Mouse (Mus musculus) G1E-ER4 (cell line): ENCODE measurements around the gene Slc30a1. TPM values are rescaled to one million over a fixed set of nuclear protein-coding genes. Genes with fewer than 3 reads are reported as not detected.

Experiments
- GATA1 ChIP-seq: IDR thresholded peaks from one replicate; pipeline ENCODE4 v1.8.0; 2012; ENCODE audit warnings: low read length, inconsistent platforms
- polyA plus RNA-seq: library from polyadenylated mRNA; stranded (reverse); fragments of >175 nt; gene quantifications from 2 replicates; pipeline ENCODE4 v1.2.3, GENCODE M21; 2012

Slc30a1 gene
- polyA plus RNA-seq, 1 experiment: 17.8 TPM

DNA sequence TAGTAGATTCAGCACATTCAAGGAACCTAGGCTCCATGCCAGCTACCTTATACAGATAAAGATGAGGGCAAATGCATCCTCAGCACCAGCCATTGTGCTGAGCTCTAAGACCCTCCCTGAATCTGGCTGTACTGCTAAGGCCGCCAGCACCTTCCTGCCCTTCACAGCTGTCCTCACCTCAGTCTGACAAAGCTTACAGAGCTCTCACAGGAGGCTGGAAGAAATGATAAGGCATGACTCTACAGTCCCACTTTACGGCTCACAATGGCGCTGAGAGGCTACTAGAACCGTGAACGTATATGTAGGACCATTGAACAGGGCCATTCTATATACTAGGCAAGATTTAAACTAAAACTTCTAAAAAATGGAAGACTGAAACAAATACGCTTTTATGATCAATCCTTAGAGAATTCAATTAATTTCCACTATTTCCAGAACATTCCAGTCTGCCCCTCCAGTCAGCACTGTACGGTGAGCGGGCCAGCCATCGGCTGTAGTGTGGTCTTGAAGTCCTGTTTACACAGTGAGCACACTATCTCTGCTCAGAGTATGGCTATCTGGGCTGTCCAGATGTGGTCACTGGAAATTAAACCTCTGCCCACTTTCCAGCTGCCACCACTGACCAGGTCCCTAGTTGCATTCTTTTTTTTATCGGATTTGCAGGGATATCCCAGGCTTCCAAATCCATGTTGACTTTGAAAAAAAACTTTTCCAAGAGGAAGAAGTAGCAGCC, 23.9 kb upstream of the Slc30a1 start:
- no peak for TF ChIP-seq GATA1

- no peak for TF ChIP-seq GATA1
These were observed 22.9 kb upstream of the Slc30a1 start for GRCm38 (mm10) chr1:191883654-191884053.

GRCm38 (mm10) chr1:191891912-191892311, 14.7 kb upstream of the Slc30a1 start:
- no peak for TF ChIP-seq GATA1

GRCm38 (mm10) chr1:191894386-191894785, 12.2 kb upstream of the Slc30a1 start:
- TF ChIP-seq GATA1: no peak

GRCm38 (mm10) chr1:191894857-191895256, 11.7 kb upstream of the Slc30a1 start:
- TF ChIP-seq GATA1: no peak

DNA sequence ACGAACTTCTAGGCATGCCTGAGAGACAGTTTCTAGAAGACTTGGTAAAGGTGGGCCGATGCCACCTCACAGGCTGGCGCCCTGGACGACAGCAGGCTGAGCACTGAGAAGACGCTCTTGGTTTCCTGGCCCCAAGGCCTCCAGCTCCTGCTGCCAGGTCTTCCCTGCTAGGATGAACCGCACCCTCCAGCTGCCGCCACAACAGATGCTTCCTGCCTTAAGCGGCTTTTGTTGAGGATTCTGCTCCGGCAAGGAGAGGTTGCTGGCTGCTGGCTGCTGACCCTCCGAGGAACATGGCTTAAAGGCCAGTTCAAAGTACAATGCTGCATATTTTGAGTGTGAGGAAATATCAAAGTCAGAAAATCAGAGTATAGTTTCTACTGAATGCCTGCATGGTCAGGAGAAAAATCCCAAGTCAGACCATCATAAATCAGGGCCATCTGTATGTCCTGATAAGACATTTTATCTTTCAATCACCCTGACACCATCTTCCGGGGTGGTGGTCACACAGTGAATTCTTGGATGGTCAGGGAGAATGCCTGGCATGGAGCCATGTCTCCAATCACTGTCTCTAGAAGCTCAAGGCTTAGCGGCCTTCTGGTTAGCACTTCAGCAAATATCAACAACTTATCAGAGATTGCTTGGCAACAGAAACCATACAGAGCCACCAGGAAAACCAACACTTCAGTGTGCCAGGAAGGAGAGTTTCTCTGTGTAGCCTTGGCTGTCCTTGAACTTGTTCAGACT, 9.6 kb upstream of the Slc30a1 start:
- TF ChIP-seq GATA1: no peak

DNA sequence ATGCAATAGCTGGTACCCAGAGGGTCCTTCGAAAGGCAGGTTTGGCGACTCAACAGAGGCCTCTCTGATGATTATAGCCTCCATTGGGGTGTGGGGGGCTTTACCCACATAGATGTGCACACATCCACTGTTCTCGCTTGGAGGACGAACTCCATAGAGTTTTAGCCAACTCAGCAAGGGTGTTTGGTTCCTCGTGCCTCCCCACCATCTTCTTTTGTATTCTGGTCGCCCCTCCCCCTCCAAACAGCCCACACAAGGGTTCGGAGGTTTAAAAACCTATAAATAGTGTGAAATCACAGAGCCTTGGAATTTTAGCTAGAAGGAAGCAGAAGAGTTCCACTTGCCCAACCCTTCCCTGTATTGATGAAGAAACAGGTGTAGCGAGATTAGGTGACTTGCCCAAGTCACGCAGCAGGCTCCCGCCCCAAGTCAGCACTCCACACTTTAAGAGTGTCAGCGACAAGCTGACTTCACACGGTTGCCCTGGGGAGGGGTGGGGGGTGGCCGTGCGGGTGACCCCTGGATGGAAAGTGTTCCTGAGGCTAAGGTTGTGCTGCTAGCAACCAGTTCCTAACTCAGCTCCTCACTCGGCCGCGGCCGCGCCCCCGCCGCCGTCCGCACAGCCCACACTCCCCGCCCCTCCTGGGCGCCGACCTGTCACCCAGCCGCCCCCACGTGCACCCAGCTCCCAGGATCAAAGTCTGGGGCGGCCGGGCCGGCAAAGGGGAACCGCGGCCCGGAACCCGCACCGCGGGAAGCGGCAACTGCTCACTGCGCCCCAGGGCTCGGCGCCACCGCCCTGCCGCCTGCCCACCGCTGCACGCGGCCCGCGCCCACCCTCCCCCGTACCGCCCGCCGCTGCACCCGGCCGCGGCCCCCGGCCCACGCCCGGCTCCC, 682 bp upstream of the Slc30a1 start:
- TF ChIP-seq GATA1: no peak

GRCm38 (mm10) chr1:191907431-191907810, 854 bp downstream of the Slc30a1 start:
- no peak for TF ChIP-seq GATA1

GRCm38 (mm10) chr1:191908906-191909305, 2.3 kb downstream of the Slc30a1 start:
- TF ChIP-seq GATA1: no peak

DNA sequence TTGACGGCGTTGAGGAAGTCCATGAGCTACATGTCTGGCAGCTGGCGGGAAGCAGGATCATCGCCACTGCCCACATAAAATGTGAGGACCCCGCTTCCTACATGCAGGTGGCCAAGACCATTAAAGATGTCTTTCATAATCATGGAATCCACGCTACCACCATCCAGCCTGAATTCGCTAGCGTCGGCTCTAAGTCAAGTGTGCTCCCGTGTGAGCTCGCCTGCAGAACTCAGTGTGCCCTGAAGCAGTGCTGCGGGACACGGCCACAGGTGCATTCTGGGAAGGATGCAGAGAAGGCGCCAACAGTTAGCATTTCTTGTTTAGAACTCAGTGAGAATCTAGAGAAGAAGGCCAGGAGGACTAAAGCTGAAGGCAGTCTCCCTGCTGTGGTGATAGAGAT, 2.7 kb downstream of the Slc30a1 start:
- no peak for TF ChIP-seq GATA1

DNA sequence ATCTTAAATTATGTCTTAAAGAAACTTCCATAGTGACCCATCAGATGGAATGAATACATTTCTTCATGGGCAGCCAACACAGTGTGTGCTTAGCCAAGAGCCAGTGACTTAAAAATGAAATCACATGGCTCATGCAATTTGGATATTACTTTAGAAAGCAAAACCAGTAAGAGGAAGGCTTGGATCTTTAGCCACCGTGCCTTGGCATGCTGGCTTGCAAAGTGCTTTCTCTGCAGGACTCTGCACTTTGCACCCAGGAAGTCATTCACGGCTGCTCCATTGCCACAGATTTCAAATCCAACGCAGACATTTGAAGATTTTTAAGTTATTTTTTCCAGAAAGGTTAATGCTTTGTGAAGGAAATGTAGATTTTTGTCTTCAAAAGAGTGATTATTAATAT, 4.1 kb downstream of the Slc30a1 start:
- no peak for TF ChIP-seq GATA1

DNA sequence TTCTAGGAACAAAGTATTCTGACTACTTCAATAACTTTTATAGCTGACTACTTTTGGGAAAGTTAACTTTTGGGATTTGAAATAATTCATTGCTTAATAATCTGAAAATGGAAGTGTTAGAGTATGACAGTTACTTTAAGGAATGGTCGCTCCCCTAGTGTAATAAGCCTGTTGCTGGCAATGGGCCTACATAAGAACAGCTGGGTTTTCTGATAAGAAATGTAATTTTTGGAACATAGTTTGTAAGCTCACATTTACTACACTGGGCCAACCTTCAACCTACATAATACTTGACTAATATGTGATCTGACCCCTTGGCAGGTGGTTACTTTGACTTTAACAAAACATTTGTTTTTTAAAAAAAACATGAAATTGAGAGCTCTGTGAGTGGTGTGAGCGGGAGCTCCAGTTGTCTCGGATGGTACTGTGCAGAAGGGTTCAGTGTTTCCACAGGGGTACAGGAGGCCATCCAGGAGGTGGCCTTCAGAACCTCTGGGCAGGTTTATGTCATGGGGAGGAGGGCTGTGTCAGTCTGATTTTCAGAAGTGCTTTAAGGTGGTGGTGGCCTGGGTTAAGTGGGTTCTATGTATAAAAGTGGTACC, 4.6 kb downstream of the Slc30a1 start:
- TF ChIP-seq GATA1: no peak

GRCm38 (mm10) chr1:191914647-191915046, 8.1 kb downstream of the Slc30a1 start:
- TF ChIP-seq GATA1: no peak

GRCm38 (mm10) chr1:191915586-191915985, 9.0 kb downstream of the Slc30a1 start:
- no peak for TF ChIP-seq GATA1

DNA sequence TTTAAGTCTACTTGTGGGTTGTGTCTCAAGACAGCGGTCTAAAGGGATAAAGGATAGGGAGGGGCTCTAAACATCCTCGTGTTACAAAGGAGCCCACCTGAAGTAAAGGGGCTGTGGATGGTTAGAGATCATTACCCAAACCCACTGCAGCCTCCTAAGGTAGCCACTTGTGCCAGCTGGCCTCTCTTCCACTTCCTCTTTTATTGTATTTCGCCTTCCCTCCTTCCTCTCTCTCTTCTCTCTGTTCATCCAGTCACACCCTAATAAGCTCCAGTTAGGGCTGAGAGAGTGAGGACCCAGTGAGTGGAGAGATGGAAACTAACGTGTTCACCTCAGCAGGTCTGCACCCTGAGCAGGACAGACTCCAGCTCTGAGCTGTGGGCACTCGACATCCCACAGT, 10.3 kb downstream of the Slc30a1 start:
- no peak for TF ChIP-seq GATA1

- no peak for TF ChIP-seq GATA1
These were observed 12.8 kb downstream of the Slc30a1 start for GRCm38 (mm10) chr1:191919336-191919735.
